Mouse (Mus musculus) Patski (cell line): ENCODE measurements around the gene Angptl6. TPM values are rescaled to one million over a fixed set of nuclear protein-coding genes. Genes with fewer than 3 reads are reported as not detected.
"Not testable (repeated sequence)": the region's sequence is repeated elsewhere in the genome, so short reads cannot be mapped to it uniquely, and the experiment has no call there.

Experiments used
- ATAC-seq: fragments of 100-300 bp; one replicate; pipeline ENCODE4 v1.8.0; 2021
- CTCF ChIA-PET: fragments of 350-600 bp; sonication (Branson Sonifier 250); formaldehyde crosslinking; loops from one replicate; lab custom pipeline; 2022; ENCODE audit warnings: inconsistent platforms; lab: Charles Lee
- POLR2A ChIA-PET: fragments of 350-600 bp; sonication (Branson Sonifier 250); formaldehyde crosslinking; loops from one replicate; lab custom pipeline; 2022; ENCODE audit warnings: antibody characterized with exemption, inconsistent platforms; lab: Charles Lee
- DNase-seq: peaks from one replicate; pipeline ENCODE4 v3.0.0-alpha.2; 2011; ENCODE audit warnings: low read depth, low spot score
- H3K27me3 ChIP-seq: fragments of 371-371 bp; one replicate; pipeline ENCODE4 v1.5.1; 2021
- CTCF ChIP-seq: fragments of 100-300 bp; IDR thresholded peaks from one replicate; pipeline ENCODE4 v1.5.1; 2021
- in situ Hi-C: fragments of 300-500 bp; cut with MboI; formaldehyde crosslinking; loops from 3 replicates; pipeline ENCODE4 v1.11.1; 2018; ENCODE audit warnings: low pct_unique_long_range_greater_than_20kb, mixed read lengths
- polyA plus RNA-seq: library from polyadenylated mRNA; unstranded; gene quantifications from one replicate; pipeline ENCODE4 v1.2.3, GENCODE M21; 2021

The Angptl6 gene
- polyA plus RNA-seq, 1 experiment from 2014 or later: 1.8 TPM

- ATAC-seq: no peak
- DNase-seq: no peak
- peak; percentile 65 for TF ChIP-seq CTCF
- ChIA-PET CTCF (no interaction called here), POLR2A (no interaction called here)
- in situ Hi-C loops: loop anchor here (25.0 kb wide), 1 partner anchor 380 kb away; the partner anchor contains the start of gene Zfp26
- peaks cover 15% of the 10 kb centered on the region for H3K27me3 ChIP-seq
These were observed 36.9 kb downstream of the Angptl6 start for GRCm38 (mm10) chr9:20842670-20843069.

GRCm38 (mm10) chr9:20842211-20842610, 37.3 kb downstream of the Angptl6 start:
- DNase-seq (no peak), ATAC-seq (no peak)
- POLR2A ChIA-PET: no interaction called here
- TF ChIP-seq CTCF: no peak
- CTCF ChIA-PET: no interaction called here
- in situ Hi-C loops: loop anchor here (25.0 kb wide), 1 partner anchor 380 kb away; the partner anchor contains the start of gene Zfp26
- peaks cover 13% of the 10 kb centered on the region for H3K27me3 ChIP-seq

GRCm38 (mm10) chr9:20838931-20839330, 40.6 kb downstream of the Angptl6 start:
- no peak for ATAC-seq
- H3K27me3 ChIP-seq: no peaks in the 10 kb centered on the region
- no peak for TF ChIP-seq CTCF
- in situ Hi-C loops: loop anchor here (10.0 to 25.0 kb wide), 2 partner anchors 174 to 377 kb away; partner anchors contain the start of gene Zfp26
- ChIA-PET POLR2A (interaction anchor here (0.6 kb wide), 1 partner anchor 88 kb away, joined by 3 read pairs; no protein-coding TSS in a partner anchor), CTCF (no interaction called here)
- no peak for DNase-seq

- CTCF ChIA-PET: no interaction called here
- POLR2A ChIA-PET: no interaction called here
- TF ChIP-seq CTCF: no peak
- no peaks in the 10 kb centered on the region for H3K27me3 ChIP-seq
- in situ Hi-C loops: loop anchor here (10.0 to 25.0 kb wide), 2 partner anchors 173 to 375 kb away; partner anchors contain the start of gene Zfp26
- no peak for ATAC-seq
- DNase-seq: no peak
These were observed 42.2 kb downstream of the Angptl6 start for GRCm38 (mm10) chr9:20837184-20837947.

GRCm38 (mm10) chr9:20835431-20835954, 44.0 kb downstream of the Angptl6 start:
- ATAC-seq, DNase-seq, POLR2A ChIA-PET, H3K27me3 ChIP-seq, CTCF ChIA-PET: not testable (repeated sequence)
- in situ Hi-C loops: loop anchor here (10.0 to 25.0 kb wide), 2 partner anchors 171 to 373 kb away; partner anchors contain the start of gene Zfp26

GRCm38 (mm10) chr9:20834881-20835280, 44.6 kb downstream of the Angptl6 start:
- ATAC-seq: no peak
- TF ChIP-seq CTCF: no peak
- ChIA-PET POLR2A (no interaction called here), CTCF (interaction anchor here (2.1 kb wide), 1 partner anchor 94 kb away, joined by 5 read pairs; no protein-coding TSS in a partner anchor)
- in situ Hi-C loops: loop anchor here (5.0 to 25.0 kb wide), 3 partner anchors 93 to 373 kb away; partner anchors contain the start of gene Zfp26
- peaks cover 5% of the 10 kb centered on the region for H3K27me3 ChIP-seq
- DNase-seq: no peak

GRCm38 (mm10) chr9:20830901-20831643, 48.5 kb downstream of the Angptl6 start:
- ChIA-PET CTCF (interaction anchor here (1.4 to 2.5 kb wide), 8 partner anchors 9 to 96 kb away, joined by 3 to 16 read pairs (median 4); no protein-coding TSS in a partner anchor), POLR2A (no interaction called here)
- DNase-seq (peak; percentile 81), ATAC-seq (peak; percentile 92)
- TF ChIP-seq CTCF: peak; percentile 98
- peaks cover 5% of the 10 kb centered on the region for H3K27me3 ChIP-seq
- in situ Hi-C loops: loop anchor here (5.0 to 25.0 kb wide), 3 partner anchors 89 to 369 kb away; partner anchors contain the start of gene Zfp26

GRCm38 (mm10) chr9:20828127-20828526, 51.4 kb downstream of the Angptl6 start:
- DNase-seq (no peak), ATAC-seq (no peak)
- ChIA-PET POLR2A (no interaction called here), CTCF (no interaction called here)
- TF ChIP-seq CTCF: no peak
- in situ Hi-C loops: loop anchor here (25.0 kb wide), 1 partner anchor 366 kb away; the partner anchor contains the start of gene Zfp26
- H3K27me3 ChIP-seq: peaks cover 5% of the 10 kb centered on the region

GRCm38 (mm10) chr9:20825781-20826180, 53.7 kb downstream of the Angptl6 start:
- H3K27me3 ChIP-seq: no peaks in the 10 kb centered on the region
- TF ChIP-seq CTCF: no peak
- peak; percentile 66 for ATAC-seq
- in situ Hi-C loops: loop anchor here (25.0 kb wide), 1 partner anchor 363 kb away; the partner anchor contains the start of gene Zfp26
- CTCF ChIA-PET: no interaction called here
- POLR2A ChIA-PET: no interaction called here
- DNase-seq: no peak

Other genes with a start within 250 kb of the Angptl6 start
- gene Ubl5, start 236.8 kb downstream of the Angptl6 start, polyA plus RNA-seq: 439 TPM
- 19.2 TPM for gene Fbxl12, start 235.0 kb downstream of the Angptl6 start, polyA plus RNA-seq
- gene Pin1, start 227.6 kb downstream of the Angptl6 start, polyA plus RNA-seq: 27.1 TPM
- 0.32 TPM for gene Olfm2, start 133.4 kb downstream of the Angptl6 start, polyA plus RNA-seq
- gene Col5a3, start 64.7 kb downstream of the Angptl6 start, polyA plus RNA-seq: 0.08 TPM
- not detected for gene Rdh8, start 61.2 kb downstream of the Angptl6 start, polyA plus RNA-seq
- gene A230050P20Rik, start 11.1 kb downstream of the Angptl6 start, polyA plus RNA-seq: 0.09 TPM
- 42.2 TPM for gene Ppan, start 8.4 kb upstream of the Angptl6 start, polyA plus RNA-seq
- gene Eif3g, start 18.9 kb upstream of the Angptl6 start, polyA plus RNA-seq: 172 TPM
- gene Dnmt1, start 80.2 kb upstream of the Angptl6 start, polyA plus RNA-seq: 54.3 TPM
- 10.9 TPM for gene S1pr2, start 97.1 kb upstream of the Angptl6 start, polyA plus RNA-seq
- gene Mrpl4, start 123.0 kb upstream of the Angptl6 start, polyA plus RNA-seq: 89.1 TPM
- gene Icam1, start 136.3 kb upstream of the Angptl6 start, polyA plus RNA-seq: 0.06 TPM
- gene Icam4, start 149.6 kb upstream of the Angptl6 start, polyA plus RNA-seq: 0.99 TPM
- gene Icam5, start 152.3 kb upstream of the Angptl6 start, polyA plus RNA-seq: 1.1 TPM
- gene Zglp1, start 187.4 kb upstream of the Angptl6 start, polyA plus RNA-seq: 0.10 TPM
- gene Gm49373, start 193.4 kb upstream of the Angptl6 start, polyA plus RNA-seq: 0.15 TPM
- 61.0 TPM for gene Fdx1l, start 193.9 kb upstream of the Angptl6 start, polyA plus RNA-seq
- 1.2 TPM for gene Gm38431, start 212.3 kb upstream of the Angptl6 start, polyA plus RNA-seq
- gene Raver1, start 212.3 kb upstream of the Angptl6 start, polyA plus RNA-seq: 65.4 TPM